Mouse (Mus musculus) embryo, embryonic 10.5 days (tissue): Measurements from ENCODE around the gene Sit1.
"Not testable (repeated sequence)": the region's sequence is repeated elsewhere in the genome, so short reads cannot be mapped to it uniquely, and the experiment has no call there.

Source experiments
- DNase-seq: peaks from one replicate; pipeline ENCODE4 v3.0.0-alpha.2; 2015; ENCODE audit warnings: low spot score

Sit1 gene

GRCm38 (mm10) chr4:43499407-43500333 lies 16.1 kb upstream of the Sit1 start, which contains the start of gene Arhgef39:
Arhgef39 (minus strand) TSS chr4:43499695.
- peak; percentile 93 for DNase-seq

DNA sequence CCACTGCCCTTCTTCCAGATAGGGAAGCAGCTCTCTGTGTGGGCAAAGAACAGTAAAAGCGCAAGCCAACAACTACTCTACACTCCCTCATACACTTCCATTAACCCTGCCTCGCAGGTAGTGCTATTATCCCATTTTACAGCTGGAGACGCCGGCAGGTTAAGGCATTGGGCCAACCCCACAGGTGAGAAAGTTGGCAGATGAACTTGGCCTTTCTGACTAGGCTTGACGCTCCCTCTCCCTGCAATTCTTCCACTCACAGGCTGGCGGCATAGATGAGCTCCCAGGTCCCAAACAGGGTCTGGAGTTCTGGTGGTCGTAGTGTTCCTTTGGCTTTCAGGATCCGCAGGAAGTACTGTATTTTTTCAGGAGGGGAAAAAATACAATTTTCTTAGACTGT lies 15.4 kb upstream of the Sit1 start:
- peak; percentile 85 for DNase-seq

DNA sequence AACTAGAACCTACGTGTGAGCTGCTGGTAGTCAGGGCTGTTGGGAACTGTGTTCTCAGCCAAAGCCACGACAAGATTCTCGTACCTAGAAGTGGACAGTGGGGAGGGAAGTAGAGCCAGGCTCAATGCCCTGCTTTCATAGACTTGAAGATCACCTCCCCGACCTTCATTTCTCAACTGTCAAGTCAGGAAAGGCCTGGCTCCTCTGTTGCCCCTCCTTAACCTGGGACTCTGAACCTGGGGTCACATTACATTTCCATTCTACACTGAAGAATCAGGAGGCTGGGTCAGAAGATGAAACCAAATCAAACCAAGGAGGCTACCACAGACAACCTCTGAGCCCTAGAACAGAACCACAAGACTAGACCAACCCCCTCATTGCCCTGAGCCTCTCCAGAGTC lies 14.4 kb upstream of the Sit1 start:
- DNase-seq, result no peak

DNA sequence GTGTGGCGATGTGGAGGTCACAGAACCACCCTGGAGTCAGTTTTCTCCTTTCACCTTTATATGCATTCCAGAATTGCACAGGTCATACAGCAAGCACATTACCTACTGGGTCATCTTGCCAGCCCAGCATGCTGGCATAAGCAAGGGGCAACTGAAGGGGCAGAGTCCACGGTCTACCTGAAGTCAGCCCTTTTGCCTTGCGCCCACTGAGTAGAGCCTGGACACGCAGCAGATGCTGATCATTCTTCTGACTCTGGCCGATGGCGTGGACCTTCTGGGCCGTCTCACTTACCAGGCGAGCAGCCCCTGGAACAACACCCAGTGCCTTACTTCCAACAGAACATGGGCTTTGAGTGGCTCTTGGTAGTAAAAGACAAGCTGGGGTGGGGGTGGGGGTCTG lies 13.9 kb upstream of the Sit1 start:
- DNase-seq, result no peak

GRCm38 (mm10) chr4:43496587-43496986 lies 13.1 kb upstream of the Sit1 start:
- no peak for DNase-seq

DNA sequence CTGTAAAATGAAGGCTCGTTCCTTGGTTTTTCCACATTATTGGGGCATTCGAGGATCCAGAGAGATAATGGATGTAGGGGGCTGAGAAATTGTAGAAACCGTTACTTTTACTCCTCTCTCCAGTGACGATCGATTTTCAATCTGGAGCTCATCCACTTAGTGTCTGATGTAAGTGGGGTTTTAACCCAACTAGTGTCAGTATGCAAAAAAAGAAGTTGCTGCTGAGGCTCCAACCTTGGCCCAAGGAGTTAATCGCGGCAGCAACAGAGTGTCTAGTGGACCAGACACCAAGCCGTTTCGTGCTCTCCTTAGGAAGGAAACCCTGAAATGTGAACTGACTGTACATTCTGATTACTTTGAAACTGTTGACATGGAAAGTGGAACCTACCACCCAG lies 10.3 kb upstream of the Sit1 start:
- no peak for DNase-seq

GRCm38 (mm10) chr4:43493186-43493845 lies 9.8 kb upstream of the Sit1 start:
- peak; percentile 98 for DNase-seq

GRCm38 (mm10) chr4:43492821-43493185 lies 9.3 kb upstream of the Sit1 start, which contains the start of gene Ccdc107:
Ccdc107 (plus strand) TSS chr4:43492900.
- DNase-seq, result peak; percentile 94

- peak; percentile 21 for DNase-seq
These were observed 8.7 kb upstream of the Sit1 start for GRCm38 (mm10) chr4:43492101-43492820.

DNA sequence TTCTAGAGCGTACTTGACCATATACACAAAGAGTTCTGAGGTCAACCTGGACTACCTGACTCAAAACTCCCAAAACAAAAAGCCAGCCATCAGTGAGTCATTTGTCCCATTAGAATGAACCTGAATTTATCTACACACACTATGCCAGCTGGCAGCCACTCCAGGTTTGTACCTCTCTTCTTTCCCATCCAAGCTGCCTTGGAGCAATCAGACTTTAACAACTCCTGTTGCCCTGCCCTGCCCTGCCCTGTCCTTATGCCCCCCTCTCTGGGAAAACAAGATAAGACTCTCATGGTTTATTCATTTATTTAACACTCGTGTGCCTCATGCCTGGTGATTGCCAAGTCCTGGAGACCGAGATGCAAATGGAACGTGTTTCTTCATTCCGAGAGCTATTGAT lies 7.3 kb upstream of the Sit1 start:
- no peak for DNase-seq

GRCm38 (mm10) chr4:43489611-43490010 lies 6.1 kb upstream of the Sit1 start:
- no peak for DNase-seq

GRCm38 (mm10) chr4:43485666-43486065 lies 2.1 kb upstream of the Sit1 start:
- not testable (repeated sequence) for DNase-seq

DNA sequence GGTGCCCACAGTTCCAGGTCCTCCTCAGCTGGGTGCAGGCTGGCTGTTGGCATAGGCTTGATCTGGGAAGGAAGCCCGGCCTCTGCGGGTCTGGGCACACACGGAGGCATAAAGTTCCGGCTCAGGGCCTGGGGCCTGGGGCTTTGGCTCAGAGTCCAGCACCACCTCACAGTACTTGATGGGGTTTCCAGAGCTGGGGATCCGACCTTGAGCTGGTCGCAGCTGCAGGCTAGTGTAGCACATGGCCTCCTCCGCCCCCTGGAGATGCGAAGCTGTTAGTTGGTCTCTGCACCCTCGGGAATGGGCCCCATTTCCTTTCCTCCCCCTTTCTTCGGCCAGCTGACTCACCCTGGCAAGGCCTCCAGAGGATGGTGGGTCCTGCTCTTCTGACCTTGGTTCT lies 943 bp downstream of the Sit1 start:
- no peak for DNase-seq

GRCm38 (mm10) chr4:43481894-43482456 lies 1.6 kb downstream of the Sit1 start:
- DNase-seq, result no peak

GRCm38 (mm10) chr4:43480985-43481384 lies 2.5 kb downstream of the Sit1 start:
- DNase-seq, result no peak

DNA sequence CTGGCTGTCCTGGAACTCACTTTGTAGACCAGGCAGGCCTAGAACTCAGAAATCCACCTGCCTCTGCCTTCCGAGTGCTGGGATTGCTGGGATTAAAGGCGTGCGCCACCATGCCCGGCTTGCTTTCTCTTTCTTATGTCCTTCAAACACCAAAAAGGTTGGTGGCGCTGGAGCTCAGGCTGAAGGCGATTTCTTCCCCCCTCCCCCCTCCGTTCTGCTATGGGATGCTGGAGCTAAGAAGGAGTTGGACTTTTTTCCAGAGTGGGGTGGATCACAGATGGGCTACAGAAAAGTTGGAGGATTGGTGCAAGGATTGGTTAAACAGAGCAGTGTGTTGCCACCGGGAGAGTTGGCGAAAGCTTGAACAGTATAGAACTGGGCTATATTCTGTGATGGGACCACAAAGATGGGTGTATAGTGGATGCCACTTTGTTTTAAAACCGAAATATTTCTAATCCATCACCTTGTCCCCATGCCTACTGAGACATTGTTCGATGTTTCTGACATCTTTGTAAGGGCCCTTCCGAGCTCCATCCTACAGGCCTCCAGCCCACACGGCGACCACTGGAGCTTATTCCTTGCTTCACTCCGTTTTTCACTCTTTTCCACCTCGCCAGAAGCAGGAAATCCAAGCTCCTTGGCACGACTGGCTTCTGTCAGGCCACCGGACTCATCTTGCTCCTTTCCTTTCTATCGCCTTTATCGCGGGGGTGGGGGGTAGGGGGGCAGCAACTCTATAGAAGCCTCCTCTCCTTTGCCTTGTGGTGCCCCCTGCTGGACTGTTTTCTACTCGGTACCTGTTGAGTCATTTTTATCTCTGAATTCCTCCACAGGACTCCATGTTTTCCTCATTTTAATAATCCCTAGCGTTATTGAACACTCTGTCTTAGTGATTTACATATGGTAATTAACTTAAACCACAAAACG lies 4.4 kb downstream of the Sit1 start:
- DNase-seq, result peak; percentile 89

GRCm38 (mm10) chr4:43478534-43478858 lies 5.0 kb downstream of the Sit1 start:
- DNase-seq, result no peak

- DNase-seq, result peak; percentile 96
These were observed 5.5 kb downstream of the Sit1 start for GRCm38 (mm10) chr4:43477857-43478533.

DNA sequence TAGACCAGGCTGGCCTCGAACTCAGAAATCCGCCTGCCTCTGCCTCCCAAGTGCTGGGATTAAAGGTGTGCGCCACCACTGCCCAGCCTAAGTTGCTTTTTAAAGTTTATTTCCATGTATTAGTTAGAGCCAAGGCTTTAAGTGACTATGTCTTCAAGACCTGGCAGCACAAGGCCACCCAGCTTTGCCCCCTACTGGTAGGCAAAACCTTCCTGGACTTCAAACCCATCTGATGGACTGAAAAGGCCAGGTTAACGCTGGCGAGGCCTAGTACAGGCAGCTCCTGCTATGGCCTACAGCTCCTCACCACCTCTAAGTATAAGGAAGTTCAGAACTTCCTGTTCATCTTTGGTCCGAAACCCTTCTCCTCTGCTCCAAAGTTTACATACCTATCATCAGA lies 6.9 kb downstream of the Sit1 start:
- DNase-seq, result no peak

GRCm38 (mm10) chr4:43473636-43474035 lies 9.9 kb downstream of the Sit1 start:
- DNase-seq, result no peak

- no peak for DNase-seq
These were observed 13.2 kb downstream of the Sit1 start for GRCm38 (mm10) chr4:43470301-43470700.
